Mouse (Mus musculus) testis, postnatal 14 days (tissue): Measurements from ENCODE around the gene Gm7980.
"Not testable (repeated sequence)": the region's sequence is repeated elsewhere in the genome, so short reads cannot be mapped to it uniquely, and the experiment has no call there.

Experiments
- DNase-seq: peaks from one replicate; pipeline ENCODE4 v3.0.0; 2021; ENCODE audit warnings: low spot score

Gene Gm7980

DNA sequence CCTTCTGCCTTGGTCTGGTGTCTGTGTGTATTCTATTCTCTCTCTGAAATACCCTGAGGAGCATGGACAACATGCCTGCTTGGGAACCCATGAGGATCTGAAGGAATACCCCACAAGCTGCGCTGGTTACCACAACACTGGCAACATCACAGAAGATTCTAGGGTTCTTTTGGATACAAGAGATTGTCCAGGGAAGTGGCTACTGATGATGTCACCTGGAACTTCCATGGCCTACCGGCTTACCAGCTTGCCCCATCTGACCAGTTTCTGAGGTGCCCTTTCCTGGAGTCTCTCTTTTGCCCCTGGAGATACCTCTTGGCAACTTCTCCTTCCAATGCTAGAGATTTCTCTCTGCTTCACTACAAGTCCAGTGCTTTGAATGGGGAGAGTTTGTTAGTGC lies at the start of gene Gm7980:
Gm7980 (minus strand) TSS at position 101 of the 400 bp plus-strand sequence.
- not testable (repeated sequence) for DNase-seq

DNA sequence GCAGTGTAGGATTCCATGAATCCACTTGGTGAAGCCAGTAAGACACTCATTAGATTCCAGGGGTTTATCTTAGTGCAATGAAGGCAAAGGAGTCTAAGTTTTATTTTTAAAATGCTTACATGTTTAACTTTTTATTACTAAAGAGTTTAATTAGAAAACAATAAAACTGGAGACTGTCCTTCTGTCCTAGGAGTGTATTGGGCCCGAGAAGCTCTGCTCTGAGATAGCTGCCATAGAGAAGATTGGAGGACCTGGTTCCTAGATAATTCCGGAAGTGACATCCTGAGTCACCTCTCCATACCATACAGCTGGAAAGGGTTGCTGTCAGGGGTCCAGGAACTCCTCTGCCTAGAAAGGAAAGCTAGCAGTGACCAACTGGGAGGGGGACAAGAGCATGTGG lies 36.6 kb upstream of the Gm7980 start, which contains the start of gene 1700024B05Rik:
1700024B05Rik (plus strand) TSS at position 301 of the 400 bp plus-strand sequence.
- DNase-seq = not testable (repeated sequence)

DNA sequence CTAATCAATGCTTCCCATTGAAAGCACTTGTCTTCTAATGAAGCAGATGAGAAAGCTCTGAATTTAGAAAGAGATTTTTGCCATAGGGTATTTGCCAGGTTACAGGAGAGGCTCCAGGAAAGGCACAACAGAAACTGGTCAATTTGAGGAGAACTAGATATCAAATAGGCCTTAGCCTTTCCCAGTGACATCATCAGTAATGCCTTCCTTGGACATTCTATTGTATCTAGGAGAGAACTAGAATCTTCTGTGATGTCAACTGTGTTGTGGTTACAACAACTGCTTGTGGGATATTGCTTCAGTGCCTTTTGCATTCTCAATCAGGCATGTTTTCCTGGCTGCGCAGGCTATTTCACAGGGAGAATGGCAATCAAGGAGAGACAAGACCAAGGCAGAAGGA lies 17.6 kb upstream of the Gm7980 start, which contains the start of gene 1700049E17Rik1:
1700049E17Rik1 (plus strand) TSS at position 301 of the 400 bp plus-strand sequence.
- not testable (repeated sequence) for DNase-seq
